Mouse (Mus musculus) right cerebral cortex, postnatal 14 days (tissue): Measurements from ENCODE around the gene Rbms1.
A peak's percentile ranks its signal among the peaks of the same experiment; 100 is the strongest.

Experiments used
- DNase-seq: peaks from one replicate; pipeline ENCODE4 v3.0.0; 2022

Gene Rbms1

DNA sequence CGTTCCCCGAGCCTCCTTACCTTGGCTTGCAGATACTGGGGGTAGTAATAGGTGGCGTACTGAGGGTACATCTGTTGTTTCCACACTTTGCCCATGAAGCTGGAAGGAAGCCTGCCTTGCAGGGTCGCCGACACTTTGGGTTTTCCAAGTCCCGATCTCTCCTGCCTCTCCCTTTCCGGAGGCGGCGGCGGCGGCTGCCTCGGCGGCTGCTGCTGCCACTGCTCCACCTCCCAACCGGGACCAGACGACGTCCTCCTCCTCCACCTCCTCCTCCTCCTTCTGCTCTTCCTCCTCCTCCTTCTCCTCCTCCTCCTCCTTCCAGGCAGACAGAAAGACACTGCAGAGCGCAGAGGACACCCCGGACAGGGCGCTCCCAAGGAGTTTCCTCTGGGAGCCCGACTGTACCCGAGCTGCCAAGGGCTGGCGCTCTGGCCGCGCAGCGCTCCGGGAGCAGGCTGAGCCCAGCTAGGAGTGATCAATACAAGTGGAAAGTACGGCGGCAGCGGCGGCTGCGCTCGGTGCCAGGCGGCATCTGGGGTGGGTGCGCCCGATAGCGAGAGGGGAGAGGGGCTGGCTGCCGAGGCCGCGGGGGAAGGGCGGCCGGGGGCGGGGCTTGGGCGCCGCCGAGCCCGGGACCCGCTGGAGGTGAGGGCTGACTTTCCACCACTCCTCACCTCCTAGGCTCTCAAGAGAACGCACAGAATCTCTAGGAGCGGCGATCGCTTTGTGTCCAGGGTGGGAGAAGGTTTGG, at the start of gene Rbms1:
TSS of gene Rbms1 (minus strand) at position 522 of the 751 bp plus-strand sequence.
- DNase-seq, result peak; percentile 55

DNA sequence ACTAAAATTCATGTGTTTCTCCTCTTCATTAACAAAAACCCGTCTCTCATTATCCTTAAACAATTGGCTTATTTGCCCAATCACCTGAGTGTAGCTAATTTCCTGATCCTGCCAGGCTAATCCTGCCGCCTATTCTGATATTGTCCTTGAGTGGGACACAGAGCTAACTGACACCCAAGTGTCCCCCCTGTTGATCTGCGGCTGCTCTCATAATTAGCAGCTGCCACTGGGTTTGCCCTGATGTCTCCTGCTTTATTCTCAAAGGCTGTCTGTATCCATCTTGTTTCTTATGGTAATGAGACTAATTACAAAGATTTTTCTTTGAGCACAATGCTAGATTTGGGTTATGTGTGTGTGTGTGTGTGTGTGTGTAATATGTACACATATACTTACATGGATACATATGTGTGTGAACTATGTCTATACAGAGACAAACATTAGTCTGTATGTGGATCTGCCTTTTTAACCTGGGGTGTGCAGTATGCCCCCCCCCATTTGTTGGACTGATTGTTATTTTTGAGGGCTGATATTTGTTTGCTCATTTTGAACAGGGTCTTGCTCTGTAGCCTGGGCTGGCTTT, 49.3 kb upstream of the Rbms1 start:
- no peak for DNase-seq

DNA sequence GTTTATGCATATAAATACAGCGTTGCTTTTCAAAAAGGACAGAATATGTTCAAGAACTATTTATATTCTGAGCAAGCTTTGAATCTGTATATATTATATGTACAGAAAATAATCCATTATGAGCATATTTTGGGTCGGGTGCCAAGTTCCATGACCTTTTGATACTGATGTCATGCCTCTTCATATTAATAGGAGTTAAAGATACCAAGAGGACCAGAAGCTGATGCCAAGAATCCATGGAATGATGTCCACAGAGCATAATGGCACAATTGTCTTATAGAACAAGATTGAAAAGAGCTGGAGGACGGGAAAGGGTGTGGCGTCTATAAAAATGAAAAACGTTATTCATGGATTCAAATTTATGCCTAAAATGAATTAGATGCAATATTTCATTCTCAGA, 23.3 kb upstream of the Rbms1 start:
- DNase-seq, result no peak

- DNase-seq, result no peak
Measured at GRCm38 (mm10) chr2:60978538-60979313, 15.7 kb upstream of the Rbms1 start.

- no peak for DNase-seq
Measured at GRCm38 (mm10) chr2:60972189-60972814, 9.3 kb upstream of the Rbms1 start.

- no peak for DNase-seq
Measured at GRCm38 (mm10) chr2:60963616-60964015, 624 bp upstream of the Rbms1 start.

DNA sequence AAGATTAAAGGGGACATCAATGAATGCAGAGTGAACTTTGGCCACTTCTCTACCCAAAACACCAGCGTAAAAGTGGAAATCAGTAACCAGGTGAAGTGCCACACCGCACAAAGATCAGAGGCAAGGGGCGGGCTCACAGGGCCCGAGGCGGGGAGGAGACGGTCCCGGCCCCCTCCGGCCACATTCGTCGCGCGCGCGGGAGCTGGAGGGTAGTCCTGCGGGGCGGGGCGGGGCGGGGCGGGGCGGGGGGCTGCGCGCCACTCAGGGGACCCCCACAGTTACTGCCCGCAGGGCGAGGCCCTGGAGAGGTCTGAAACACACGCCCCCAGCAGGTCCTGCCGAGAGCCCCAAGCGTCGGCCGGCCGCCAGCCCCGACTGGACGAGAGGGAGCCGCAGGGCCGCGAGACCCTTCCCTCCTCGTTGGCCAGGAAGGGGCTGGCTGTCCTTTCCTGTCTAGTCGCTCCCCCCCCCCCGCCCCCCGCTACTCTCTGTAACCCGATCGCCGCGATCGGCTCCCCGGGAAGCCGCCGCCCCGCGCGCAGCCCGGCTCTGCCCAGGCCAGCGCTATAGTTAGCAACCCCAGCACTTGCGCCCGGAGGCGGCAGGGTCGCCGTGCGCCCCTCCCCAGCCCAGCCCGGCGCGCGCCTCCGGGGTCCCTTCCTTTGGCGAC, 856 bp downstream of the Rbms1 start:
- peak; percentile 25 for DNase-seq

DNA sequence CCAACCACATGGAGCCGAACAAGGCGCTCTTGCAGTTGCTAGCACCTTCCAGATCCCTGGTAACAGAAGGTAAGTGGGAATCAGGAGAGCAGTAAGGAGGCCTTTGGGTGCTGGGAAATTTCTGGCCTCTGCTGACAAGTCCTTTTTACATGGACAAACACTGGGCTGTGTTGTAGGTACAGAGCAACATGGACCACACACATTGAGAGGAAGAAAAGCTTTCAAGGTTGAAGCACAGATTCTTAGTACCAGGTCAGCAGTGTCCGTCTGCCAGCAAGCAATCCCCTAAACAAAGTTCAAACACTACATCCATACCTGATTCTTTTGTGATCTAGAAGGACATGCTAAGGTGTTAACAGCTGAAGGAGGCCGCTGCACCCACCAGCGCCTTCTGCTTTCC, 1.7 kb downstream of the Rbms1 start:
- DNase-seq, result no peak

- DNase-seq, result no peak
Measured at GRCm38 (mm10) chr2:60948241-60948640, 14.8 kb downstream of the Rbms1 start.

DNA sequence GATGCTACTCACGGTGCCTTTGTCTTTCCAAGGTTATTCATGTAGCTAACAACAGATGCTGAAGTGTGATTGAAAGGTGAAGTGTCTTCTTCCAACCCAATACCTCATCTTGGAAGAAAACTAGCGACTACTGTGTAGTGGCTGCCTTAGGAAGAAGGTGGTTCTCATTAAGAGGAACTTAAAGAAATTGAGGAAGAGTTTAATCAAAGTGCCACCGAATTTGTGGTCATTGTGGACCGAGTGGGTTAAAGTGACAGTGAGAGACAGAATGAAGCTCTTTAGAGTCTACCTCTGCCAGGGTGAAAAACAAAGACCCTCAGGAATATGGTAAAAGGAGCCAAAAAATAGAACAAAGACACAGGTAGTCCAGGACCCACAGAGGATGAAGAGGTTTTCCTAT, 15.2 kb downstream of the Rbms1 start:
- no peak for DNase-seq

DNA sequence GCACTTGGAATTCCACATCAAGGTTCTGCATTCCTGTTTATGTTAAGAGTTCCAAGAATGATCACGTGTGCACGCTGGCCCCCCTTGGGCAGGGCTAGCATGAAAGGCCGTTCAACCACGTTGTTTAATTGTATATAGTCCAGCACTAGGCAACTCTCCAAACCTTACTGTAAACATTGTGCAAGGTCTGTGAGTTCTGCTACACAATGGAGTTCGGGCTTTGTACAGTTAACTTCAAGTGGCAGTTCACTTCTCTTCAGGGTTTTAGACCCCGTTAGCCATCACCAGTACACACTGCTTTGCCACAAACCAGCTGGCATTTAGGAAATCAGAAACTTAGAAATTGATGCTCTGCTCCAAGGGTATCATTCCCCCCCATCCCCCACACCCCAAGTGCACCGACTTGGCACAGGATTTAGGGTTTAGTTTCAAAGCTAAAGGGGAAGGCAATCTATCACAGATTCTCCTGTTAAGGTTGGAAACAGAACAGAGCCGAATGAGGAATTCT, 22.5 kb downstream of the Rbms1 start:
- DNase-seq, result no peak

DNA sequence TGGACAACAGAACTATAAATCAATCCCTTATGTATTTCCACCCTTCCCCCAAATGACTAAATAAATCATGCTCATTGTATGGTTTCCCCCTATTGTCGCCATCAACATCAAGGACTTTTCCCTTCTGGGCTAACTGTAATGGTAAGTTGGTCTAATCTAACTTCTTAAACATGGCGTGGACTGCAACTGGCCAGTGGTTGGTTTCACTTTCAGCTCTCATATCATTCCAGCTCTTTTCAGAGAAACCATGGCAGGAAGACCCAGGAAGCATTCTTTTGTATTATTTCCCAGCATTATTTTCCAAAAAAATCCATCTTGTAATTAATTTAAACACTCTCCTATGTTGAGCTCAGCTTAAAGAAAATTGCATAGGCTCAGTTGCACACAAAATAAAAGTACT, 23.0 kb downstream of the Rbms1 start:
- DNase-seq, result no peak

DNA sequence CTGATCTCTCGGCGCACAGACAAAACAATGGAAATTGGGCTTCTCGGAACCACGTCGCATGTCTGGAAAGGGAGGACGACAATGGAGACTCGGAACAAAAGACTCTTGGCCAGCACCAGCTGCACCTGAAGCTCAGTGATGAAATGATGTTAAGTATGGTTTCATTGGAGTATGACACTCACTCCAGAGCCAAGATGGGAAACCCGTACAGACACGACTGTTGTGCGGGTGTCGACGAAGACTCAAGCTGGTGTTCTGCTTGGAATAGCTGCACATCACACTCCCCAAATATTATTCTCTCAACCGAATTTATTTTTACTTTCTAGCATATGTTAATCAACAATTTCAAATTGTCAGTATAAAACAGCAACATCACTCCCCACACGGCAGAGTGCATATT, 26.1 kb downstream of the Rbms1 start:
- no peak for DNase-seq

DNA sequence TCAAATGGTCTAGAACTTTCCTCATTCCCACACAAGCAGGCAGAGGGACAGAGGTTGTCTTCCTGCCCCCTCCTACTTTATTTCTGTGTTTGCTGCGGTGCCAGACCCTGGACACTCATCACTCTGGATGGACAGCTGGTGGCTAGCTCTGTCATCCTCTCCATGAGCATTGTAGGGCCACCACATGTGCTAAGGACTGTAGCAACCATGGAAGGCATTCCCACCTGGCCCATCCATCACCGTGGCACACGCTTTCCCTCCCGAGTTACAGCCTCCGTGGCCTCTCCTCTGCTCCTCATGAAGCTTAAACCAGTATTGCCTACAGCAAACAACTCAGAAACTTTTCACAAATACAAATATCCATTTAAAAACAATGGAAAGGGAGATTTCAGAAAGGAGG, 34.0 kb downstream of the Rbms1 start:
- DNase-seq, result no peak

DNA sequence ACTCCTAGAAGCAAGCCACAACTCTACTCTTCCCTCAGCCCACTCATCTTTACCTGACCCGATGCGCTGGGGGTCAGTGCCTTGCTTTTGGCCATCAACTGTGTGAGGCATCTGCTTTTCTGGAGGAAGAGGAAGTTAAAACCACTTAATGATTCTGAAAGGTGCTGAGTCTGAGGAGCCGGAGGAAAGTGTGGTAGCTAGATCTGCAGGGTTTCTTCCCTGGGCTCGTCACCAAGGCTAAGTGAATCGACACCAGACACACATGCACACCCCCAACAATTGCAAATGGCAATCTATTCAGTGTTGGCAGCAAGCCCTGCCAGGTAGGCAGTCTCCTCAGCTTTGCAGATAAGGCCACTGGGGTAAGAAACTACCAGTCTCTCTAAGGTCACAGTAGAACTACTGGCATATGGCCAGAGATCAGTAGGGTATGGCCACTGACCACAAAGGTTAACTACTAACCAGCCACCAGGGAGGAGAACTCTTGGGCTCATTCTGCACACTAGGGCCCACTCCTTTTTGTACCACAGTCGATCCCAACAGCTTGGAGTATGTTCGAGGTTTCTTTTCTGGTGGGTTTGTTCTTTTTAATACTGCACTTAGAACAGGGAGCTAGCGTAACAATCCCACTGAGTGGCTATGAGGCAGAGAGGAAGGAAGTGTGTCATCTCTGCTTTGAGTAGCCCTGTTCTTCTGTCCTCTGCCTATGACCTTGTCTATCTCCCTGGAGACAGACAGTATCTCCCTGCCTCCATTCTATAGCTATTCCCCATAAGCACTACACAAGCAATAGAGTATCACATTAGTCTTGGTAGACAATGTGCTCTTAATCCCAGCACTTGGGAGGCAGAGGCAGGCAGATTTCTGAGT, 34.9 kb downstream of the Rbms1 start:
- no peak for DNase-seq

DNA sequence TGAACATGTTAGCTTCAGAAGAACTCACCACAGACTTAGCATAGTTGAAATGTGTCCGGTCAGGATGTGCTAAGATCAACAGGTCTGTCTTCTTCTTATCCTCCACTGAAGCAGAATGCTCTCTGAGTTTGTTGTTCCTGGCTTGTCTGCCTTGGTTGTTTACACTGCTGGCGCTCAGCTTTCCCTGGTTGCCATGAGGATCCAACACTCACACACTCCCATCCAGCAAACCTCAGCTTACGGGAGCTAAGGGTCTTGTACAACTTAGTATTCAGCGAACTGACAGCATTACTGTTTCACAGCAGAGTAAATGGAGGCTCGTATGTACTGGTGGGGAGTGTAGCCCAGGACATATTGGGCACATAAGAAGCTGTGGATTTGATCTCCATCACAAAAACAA, 37.9 kb downstream of the Rbms1 start:
- no peak for DNase-seq

GRCm38 (mm10) chr2:60923756-60924544, 39.0 kb downstream of the Rbms1 start:
- no peak for DNase-seq

GRCm38 (mm10) chr2:60923111-60923510, 39.9 kb downstream of the Rbms1 start:
- DNase-seq, result no peak

DNA sequence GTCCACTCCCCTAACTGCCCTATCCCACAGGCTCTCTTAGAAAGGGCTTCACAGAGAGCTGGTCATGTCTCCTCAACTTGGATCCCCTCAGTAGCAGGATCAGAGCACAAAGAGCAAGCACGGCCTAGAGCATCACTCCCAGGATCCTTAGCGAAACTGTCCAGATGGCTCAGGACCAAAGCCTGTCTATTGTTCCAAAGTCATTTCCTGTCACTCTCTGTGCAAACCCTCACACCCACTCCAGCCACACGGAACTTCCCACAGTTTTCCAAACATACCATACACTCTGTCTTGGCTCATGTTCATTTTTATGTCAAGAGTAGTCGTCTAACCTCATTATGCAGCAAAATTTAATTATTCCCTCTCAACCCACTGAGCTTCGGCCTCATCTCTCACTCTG, 40.6 kb downstream of the Rbms1 start:
- no peak for DNase-seq

- DNase-seq, result no peak
Measured at GRCm38 (mm10) chr2:60920076-60920475, 42.9 kb downstream of the Rbms1 start.

DNA sequence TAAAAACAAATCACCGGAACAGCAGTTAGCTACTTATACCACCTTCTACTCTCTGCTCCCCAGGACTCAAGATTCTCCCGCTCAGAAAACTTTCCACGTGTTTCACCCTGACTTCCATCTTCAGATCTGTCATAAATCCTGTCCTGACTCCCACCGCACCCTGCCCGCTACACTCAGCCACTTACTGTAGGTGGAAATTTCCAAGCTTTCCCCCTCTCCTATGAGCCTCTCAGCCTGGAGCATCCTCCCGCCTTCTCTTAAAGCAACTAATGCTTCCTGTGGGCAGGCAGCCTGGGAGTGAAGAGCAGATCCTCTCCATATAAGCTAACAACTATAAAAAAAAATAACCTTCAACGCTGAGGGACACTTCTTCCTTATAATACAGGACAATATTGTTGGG, 44.6 kb downstream of the Rbms1 start:
- no peak for DNase-seq
